Mouse (Mus musculus) midbrain, embryonic 16.5 days (tissue): ENCODE measurements at regions not wholly inside any gene's neighbourhood (a gene's known extent, or its start where the extent isn't known, plus 50 kb on each side); places are given as distances from the start of the nearest gene placed in this dataset.

Experiments used
- ATAC-seq: fragments of 200-750 bp; cut with Nextera tagmentation; 2 replicates; pipeline ENCODE4 v1.8.0; 2017; ENCODE audit warnings: moderate TSS enrichment
- H3K27ac ChIP-seq: fragments of 300-500 bp; sonication (generic); 2 replicates; pipeline ENCODE4 v1.5.1; 2014; ENCODE audit warnings: mild to moderate bottlenecking, low read length, mixed read lengths
- H3K27me3 ChIP-seq: fragments of 300-500 bp; sonication (generic); 2 replicates; pipeline ENCODE4 v1.6.1; 2014; ENCODE audit warnings: low read depth, low read length, mixed read lengths; ENCODE audit not compliant: control insufficient read depth, insufficient read depth
- H3K36me3 ChIP-seq: fragments of 300-500 bp; sonication (generic); 2 replicates; pipeline ENCODE4 v1.6.1; 2014; ENCODE audit warnings: mild to moderate bottlenecking, low read length, moderate library complexity, mixed read lengths; ENCODE audit not compliant: control insufficient read depth, insufficient read depth
- H3K4me1 ChIP-seq: fragments of 300-500 bp; sonication (generic); 2 replicates; pipeline ENCODE4 v1.6.1; 2014; ENCODE audit warnings: mild to moderate bottlenecking, low read length, mixed read lengths; ENCODE audit not compliant: control insufficient read depth, insufficient read depth
- H3K4me2 ChIP-seq: fragments of 300-500 bp; sonication (generic); 2 replicates; pipeline ENCODE4 v1.6.1; 2014; ENCODE audit warnings: mild to moderate bottlenecking, low read length, mixed read lengths
- H3K4me3 ChIP-seq: fragments of 300-500 bp; sonication (generic); 2 replicates; pipeline ENCODE4 v1.5.1; 2014; ENCODE audit warnings: low read depth, mild to moderate bottlenecking, low read length, moderate library complexity, mixed read lengths
- H3K9ac ChIP-seq: fragments of 300-500 bp; sonication (generic); 2 replicates; pipeline ENCODE4 v1.6.1; 2014; ENCODE audit warnings: low read depth, low read length, mixed read lengths
- H3K9me3 ChIP-seq: fragments of 300-500 bp; sonication (generic); replicated peaks from 2 replicates; pipeline ENCODE4 v1.6.1; 2014; ENCODE audit warnings: mild to moderate bottlenecking, low read length, mixed read lengths; ENCODE audit not compliant: control insufficient read depth, poor library complexity, severe bottlenecking
- WGBS: fragments of 180-500 bp; shearing (Covaris S2); extraction: QIAGEN DNeasy Blood & Tissue Kit; methylation state at CpG from one replicate; pipeline ENCODE4 v1.1.7; 2014; 5-methylcytosine and 5-hydroxymethylcytosine counted together

GRCm38 (mm10) chr14:116586742-116587141 lies 338.4 kb upstream of the Gpc6 start:
- no peak overlapping the region for H3K9ac ChIP-seq
- H3K4me3 ChIP-seq = no peak overlapping the region
- ATAC-seq = no peak
- H3K27me3 ChIP-seq = no peaks in the 10 kb centered on the region
- no peaks in the 10 kb centered on the region for H3K36me3 ChIP-seq
- no peak overlapping the region for H3K4me2 ChIP-seq
- H3K27ac ChIP-seq = no peak overlapping the region
- H3K9me3 ChIP-seq = no peaks in the 10 kb centered on the region
- no peaks in the 10 kb centered on the region for H3K4me1 ChIP-seq
- WGBS = 80% methylated on average over 4 of the region's 4 CpGs

DNA sequence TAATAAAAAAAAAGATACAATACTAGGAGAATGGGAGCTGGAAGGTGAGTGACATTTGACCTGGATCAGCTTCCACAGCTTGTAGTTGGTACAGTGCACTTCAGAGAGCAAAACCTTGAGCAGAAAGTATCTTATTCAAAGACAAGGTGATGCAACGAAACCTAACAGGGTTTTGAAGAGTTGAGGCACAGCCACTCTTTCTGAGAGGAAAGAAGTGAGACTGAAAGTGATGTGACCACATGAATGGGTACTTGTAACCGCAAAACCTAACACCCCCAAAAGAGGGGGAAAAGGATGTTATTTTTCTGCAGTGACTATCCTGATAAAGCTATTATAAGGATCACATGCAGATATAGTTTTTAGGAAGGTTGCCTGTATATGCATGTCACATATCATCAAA lies 335.6 kb upstream of the Gpc6 start:
- Histone ChIP-seq H3K36me3 (no peaks in the 10 kb centered on the region), H3K4me1 (no peaks in the 10 kb centered on the region), H3K9me3 (no peaks in the 10 kb centered on the region), H3K4me2 (no peak overlapping the region), H3K9ac (no peak overlapping the region), H3K27me3 (no peaks in the 10 kb centered on the region), H3K4me3 (no peak overlapping the region), H3K27ac (no peak overlapping the region)
- WGBS = 84% methylated on average over 2 of the region's 2 CpGs
- no peak for ATAC-seq

GRCm38 (mm10) chr14:116590111-116590510 lies 335.0 kb upstream of the Gpc6 start:
- no peaks in the 10 kb centered on the region for H3K4me1 ChIP-seq
- ATAC-seq = no peak
- no peaks in the 10 kb centered on the region for H3K9me3 ChIP-seq
- WGBS = 81% methylated on average over 3 of the region's 3 CpGs
- no peak overlapping the region for H3K9ac ChIP-seq
- no peaks in the 10 kb centered on the region for H3K36me3 ChIP-seq
- H3K4me2 ChIP-seq = no peak overlapping the region
- no peak overlapping the region for H3K27ac ChIP-seq
- H3K4me3 ChIP-seq = no peak overlapping the region
- H3K27me3 ChIP-seq = no peaks in the 10 kb centered on the region

- no peaks in the 10 kb centered on the region for H3K27me3 ChIP-seq
- no peak for ATAC-seq
- H3K36me3 ChIP-seq = no peaks in the 10 kb centered on the region
- H3K4me3 ChIP-seq = no peak overlapping the region
- no peak overlapping the region for H3K27ac ChIP-seq
- no peaks in the 10 kb centered on the region for H3K9me3 ChIP-seq
- H3K4me2 ChIP-seq = no peak overlapping the region
- no peak overlapping the region for H3K9ac ChIP-seq
- no peaks in the 10 kb centered on the region for H3K4me1 ChIP-seq
- 97% methylated on average over 2 of the region's 2 CpGs for WGBS
Observed at GRCm38 (mm10) chr14:116608130-116608529, 317.0 kb upstream of the Gpc6 start.

DNA sequence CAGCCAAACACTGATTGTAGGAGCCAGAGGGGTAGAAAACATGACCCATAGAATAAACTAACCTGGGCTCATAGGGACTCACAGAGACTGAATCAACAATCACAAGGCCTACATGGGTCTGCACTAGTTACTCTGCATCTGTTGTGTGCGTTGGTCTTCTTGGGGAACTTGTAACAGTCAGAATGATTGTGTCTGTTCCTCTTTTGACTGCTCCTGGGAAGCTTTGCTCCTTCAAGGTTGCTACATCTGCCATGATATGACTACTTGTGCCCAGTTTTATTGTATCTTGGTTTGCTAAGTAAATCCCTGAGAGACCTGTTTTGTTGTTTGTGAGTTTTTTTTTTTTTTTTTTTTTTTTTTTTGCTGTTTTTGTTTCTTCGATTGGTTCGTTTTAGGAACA lies 313.9 kb upstream of the Gpc6 start:
- Histone ChIP-seq H3K9ac (no peak overlapping the region), H3K4me3 (no peak overlapping the region), H3K9me3 (no peaks in the 10 kb centered on the region), H3K36me3 (no peaks in the 10 kb centered on the region), H3K27me3 (no peaks in the 10 kb centered on the region), H3K4me1 (no peaks in the 10 kb centered on the region), H3K4me2 (no peak overlapping the region), H3K27ac (no peak overlapping the region)
- WGBS = 86% methylated on average over 3 of the region's 3 CpGs
- ATAC-seq = no peak

DNA sequence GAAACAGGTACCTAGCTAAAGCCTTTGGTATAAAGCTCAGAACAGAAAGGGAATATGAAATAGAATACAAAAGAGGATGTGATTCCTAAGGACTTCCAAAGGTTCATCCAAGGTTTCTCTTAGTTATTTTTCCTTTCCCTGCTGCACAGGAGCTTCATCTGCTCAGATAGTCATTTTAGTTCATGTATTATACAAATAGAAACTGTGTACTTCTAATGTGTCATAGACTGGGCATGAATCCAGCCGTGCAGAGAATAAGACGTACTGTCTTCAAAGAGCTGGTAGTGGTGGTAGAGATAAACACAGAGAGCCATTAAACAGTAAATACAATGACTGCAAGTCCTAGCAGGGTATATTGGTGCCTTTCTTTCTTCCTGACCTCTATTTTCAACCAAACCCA lies 292.9 kb upstream of the Gpc6 start:
- Histone ChIP-seq H3K4me3 (no peak overlapping the region), H3K36me3 (no peaks in the 10 kb centered on the region), H3K9me3 (no peaks in the 10 kb centered on the region), H3K27ac (no peak overlapping the region), H3K4me1 (no peaks in the 10 kb centered on the region), H3K27me3 (no peaks in the 10 kb centered on the region), H3K4me2 (no peak overlapping the region), H3K9ac (no peak overlapping the region)
- ATAC-seq = no peak
- WGBS = 85% methylated on average over 2 of the region's 2 CpGs

DNA sequence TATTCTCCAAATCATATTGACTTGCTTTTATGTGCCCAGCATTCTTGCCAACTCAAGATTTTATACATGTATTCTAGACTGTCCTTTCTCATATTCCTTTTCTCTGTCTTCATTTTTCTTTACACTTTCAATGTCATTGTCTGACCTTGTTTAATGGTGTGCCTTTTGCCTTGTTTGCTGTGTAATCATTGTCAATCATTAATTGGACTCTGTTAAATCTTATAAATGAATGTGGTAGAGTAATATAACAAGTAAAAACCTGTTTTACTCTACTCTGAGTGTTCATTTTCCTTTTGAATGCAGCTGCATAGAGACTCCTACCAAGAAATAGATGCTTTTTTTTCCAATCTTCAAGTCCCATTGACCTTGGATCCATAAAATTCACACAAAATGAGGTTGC lies 283.0 kb upstream of the Gpc6 start:
- Histone ChIP-seq H3K27ac (no peak overlapping the region), H3K9ac (no peak overlapping the region), H3K9me3 (no peaks in the 10 kb centered on the region), H3K4me2 (no peak overlapping the region), H3K36me3 (no peaks in the 10 kb centered on the region), H3K27me3 (no peaks in the 10 kb centered on the region), H3K4me1 (no peaks in the 10 kb centered on the region), H3K4me3 (no peak overlapping the region)
- no peak for ATAC-seq

GRCm38 (mm10) chr14:116651897-116652296 lies 273.2 kb upstream of the Gpc6 start:
- WGBS = 84% methylated on average over 9 of the region's 9 CpGs
- no peaks in the 10 kb centered on the region for H3K9me3 ChIP-seq
- ATAC-seq = no peak
- H3K9ac ChIP-seq = no peak overlapping the region
- H3K4me1 ChIP-seq = no peaks in the 10 kb centered on the region
- no peak overlapping the region for H3K27ac ChIP-seq
- no peak overlapping the region for H3K4me2 ChIP-seq
- no peaks in the 10 kb centered on the region for H3K36me3 ChIP-seq
- no peaks in the 10 kb centered on the region for H3K27me3 ChIP-seq
- no peak overlapping the region for H3K4me3 ChIP-seq

DNA sequence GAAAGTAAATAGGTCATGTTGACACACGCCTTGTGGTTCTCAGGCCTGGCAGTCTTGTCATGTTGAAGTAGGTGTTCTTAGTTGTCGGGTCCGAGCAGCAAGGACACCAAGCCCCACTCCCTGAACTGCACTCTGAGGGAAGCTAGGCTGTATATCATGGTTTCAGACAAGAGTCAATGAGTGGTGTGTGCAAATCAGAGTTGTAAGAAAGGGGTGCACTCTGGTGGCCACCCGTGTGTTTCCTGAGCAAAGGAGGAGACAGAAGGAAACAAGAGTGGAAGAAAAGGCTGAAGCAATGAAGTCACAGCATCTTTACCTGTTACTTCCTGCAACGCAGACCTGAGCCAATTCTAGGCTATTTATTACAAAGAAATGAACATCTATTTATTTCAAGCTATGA lies 241.2 kb upstream of the Gpc6 start:
- H3K4me1 ChIP-seq = no peaks in the 10 kb centered on the region
- no peak overlapping the region for H3K4me2 ChIP-seq
- no peak overlapping the region for H3K4me3 ChIP-seq
- no peak overlapping the region for H3K27ac ChIP-seq
- H3K9ac ChIP-seq = no peak overlapping the region
- no peaks in the 10 kb centered on the region for H3K9me3 ChIP-seq
- ATAC-seq = no peak
- no peaks in the 10 kb centered on the region for H3K36me3 ChIP-seq
- 96% methylated on average over 5 of the region's 5 CpGs for WGBS
- no peaks in the 10 kb centered on the region for H3K27me3 ChIP-seq

DNA sequence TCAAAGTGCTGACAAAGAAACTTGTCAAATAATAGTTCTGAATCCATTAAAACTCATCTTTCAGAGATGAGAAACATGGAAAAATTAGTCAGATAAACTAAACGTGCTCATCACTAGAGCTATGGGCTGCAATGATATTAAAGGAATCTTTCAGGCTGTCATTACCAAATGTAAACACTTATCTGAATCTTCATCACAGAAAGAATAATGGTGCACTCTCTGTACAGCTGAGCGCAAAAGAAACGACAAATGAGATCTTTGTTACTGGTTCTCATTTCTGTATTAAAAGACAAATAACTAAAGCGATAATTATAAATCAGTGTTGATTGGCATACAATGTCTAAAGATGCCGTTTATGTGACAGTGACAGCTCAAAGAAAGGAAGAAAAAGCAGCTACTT lies 227.4 kb upstream of the Gpc6 start:
- H3K4me3 ChIP-seq = no peak overlapping the region
- H3K27ac ChIP-seq = no peak overlapping the region
- H3K27me3 ChIP-seq = no peaks in the 10 kb centered on the region
- no peaks in the 10 kb centered on the region for H3K9me3 ChIP-seq
- H3K9ac ChIP-seq = no peak overlapping the region
- no peak for ATAC-seq
- 86% methylated on average over 5 of the region's 5 CpGs for WGBS
- no peaks in the 10 kb centered on the region for H3K36me3 ChIP-seq
- H3K4me2 ChIP-seq = no peak overlapping the region
- no peaks in the 10 kb centered on the region for H3K4me1 ChIP-seq
